Mouse (Mus musculus): Measurements from ENCODE around the gene Zfp706. TPM values are rescaled to one million over a fixed set of nuclear protein-coding genes. Genes with fewer than 3 reads are reported as not detected.

The Zfp706 gene
- polyA plus RNA-seq, 1 experiment = 245 TPM

DNA sequence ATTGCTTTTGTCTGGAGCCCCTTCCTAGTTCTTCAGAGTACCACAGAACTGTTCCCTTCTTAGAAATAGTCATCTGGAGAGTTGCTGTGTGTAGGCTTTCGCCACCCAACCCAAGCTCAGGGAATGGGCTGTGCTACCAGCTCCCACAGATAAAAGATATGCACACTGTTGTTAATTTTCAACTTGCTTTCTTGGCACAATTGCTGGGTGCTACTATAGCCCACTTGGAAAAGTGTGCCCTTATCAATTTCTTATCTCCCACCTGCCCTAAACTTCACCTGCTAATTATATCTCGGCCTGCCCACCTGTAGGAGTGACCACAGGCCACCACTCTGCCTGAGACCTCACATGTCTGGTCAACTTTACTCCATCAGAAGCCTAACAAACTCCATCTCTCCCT lies 26.6 kb upstream of the Zfp706 start:
- no peaks in the 10 kb centered on the region for H3K9me3 ChIP-seq (replicated peaks; ENCODE audit: control insufficient read depth, insufficient read depth, low read length, poor library complexity, severe bottlenecking)
- peaks cover 1% of the 10 kb centered on the region for H3K4me1 ChIP-seq (ENCODE audit: control insufficient read depth, insufficient read depth, low read length)
- TF ChIP-seq CTCF (IDR thresholded peaks at IDR 0.05; ENCODE audit: low read depth, low read length) (no peak), EP300 (IDR thresholded peaks at IDR 0.05; ENCODE audit: insufficient read depth, low read depth, low read length) (no peak), POLR2A (IDR thresholded peaks at IDR 0.05; ENCODE audit: insufficient read depth, low read length) (no peak)
- no peaks in the 10 kb centered on the region for H3K27me3 ChIP-seq (ENCODE audit: control insufficient read depth, insufficient read depth, low read length, poor library complexity, severe bottlenecking)
- H3K9ac ChIP-seq (ENCODE audit: low read depth, poor library complexity, severe bottlenecking) = no peak overlapping the region
- no peak overlapping the region for H3K27ac ChIP-seq (ENCODE audit: insufficient read depth, low read length)
- no peaks in the 10 kb centered on the region for H3K36me3 ChIP-seq (ENCODE audit: control insufficient read depth, insufficient read depth, low read length, poor library complexity, severe bottlenecking)
- H3K4me3 ChIP-seq (ENCODE audit: low read depth, low read length) = no peak overlapping the region

DNA sequence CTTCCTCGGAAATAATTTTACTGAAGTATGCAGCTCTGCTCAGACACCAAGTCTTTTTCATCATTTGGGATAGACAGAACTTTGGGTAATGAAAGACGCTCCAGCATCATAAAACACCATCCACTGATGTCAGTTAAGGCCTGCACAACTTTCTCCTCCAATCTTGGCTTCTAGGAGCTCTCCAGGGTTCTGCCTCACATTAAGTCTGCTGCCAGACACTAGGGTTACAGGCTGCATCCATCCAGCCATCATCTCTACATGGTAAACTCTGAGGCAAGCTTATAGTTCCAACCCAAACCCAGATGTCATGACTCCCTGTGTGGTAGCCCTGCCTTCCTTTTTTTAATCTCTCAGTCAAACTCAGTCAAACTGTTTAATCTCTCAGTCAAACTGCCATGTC lies 25.9 kb upstream of the Zfp706 start:
- Histone ChIP-seq H3K4me1 (ENCODE audit: control insufficient read depth, insufficient read depth, low read length) (peaks cover 1% of the 10 kb centered on the region), H3K9ac (ENCODE audit: low read depth, poor library complexity, severe bottlenecking) (no peak overlapping the region), H3K27me3 (ENCODE audit: control insufficient read depth, insufficient read depth, low read length, poor library complexity, severe bottlenecking) (no peaks in the 10 kb centered on the region), H3K9me3 (replicated peaks; ENCODE audit: control insufficient read depth, insufficient read depth, low read length, poor library complexity, severe bottlenecking) (no peaks in the 10 kb centered on the region), H3K27ac (ENCODE audit: insufficient read depth, low read length) (no peak overlapping the region), H3K4me3 (ENCODE audit: low read depth, low read length) (no peak overlapping the region), H3K36me3 (ENCODE audit: control insufficient read depth, insufficient read depth, low read length, poor library complexity, severe bottlenecking) (no peaks in the 10 kb centered on the region)
- TF ChIP-seq EP300 (IDR thresholded peaks at IDR 0.05; ENCODE audit: insufficient read depth, low read depth, low read length) (no peak), POLR2A (IDR thresholded peaks at IDR 0.05; ENCODE audit: insufficient read depth, low read length) (no peak), CTCF (IDR thresholded peaks at IDR 0.05; ENCODE audit: low read depth, low read length) (no peak)

DNA sequence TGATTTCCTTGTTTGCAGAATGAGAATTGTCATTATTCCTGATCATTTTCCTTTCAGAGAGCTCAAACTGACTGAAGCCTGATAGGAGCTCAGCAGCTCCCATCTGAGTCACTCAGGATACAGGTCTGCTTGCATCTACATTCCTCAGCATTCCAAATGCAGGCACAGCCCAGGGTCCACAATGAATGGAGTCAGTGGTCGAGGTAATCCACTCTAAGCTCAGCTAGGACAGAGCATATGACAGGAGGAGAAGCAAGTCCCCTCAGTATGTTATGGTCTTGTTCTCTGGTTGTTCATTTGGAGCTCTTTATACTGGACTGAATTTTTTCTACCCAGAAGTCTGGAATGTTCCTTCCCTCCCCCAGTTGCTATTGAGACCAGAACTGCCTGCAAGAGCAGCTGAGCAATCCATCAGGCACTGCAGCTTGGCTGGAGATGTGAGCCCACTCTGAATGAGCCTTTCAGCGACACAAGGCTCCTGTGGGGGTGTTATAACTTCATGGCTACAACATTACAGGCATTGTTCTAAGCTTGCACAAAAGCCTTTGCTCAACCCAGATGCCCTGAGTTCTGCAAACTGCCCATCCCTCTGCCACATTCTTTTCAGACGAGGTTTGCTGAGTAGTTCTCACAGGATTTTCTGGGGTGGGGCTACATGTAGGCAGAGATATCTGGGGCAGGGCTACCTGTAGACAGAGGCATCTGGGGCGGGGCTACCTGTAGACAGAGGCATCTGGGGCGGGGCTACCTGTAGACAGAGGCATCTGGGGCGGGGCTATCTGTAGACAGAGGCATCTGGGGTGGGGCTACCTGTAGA lies 24.0 kb upstream of the Zfp706 start:
- no peak overlapping the region; the same call in 1 of the 2 replicates for H3K27ac ChIP-seq (ENCODE audit: insufficient read depth, low read length)
- H3K9me3 ChIP-seq (replicated peaks; ENCODE audit: control insufficient read depth, insufficient read depth, low read length, poor library complexity, severe bottlenecking) = no peaks in the 10 kb centered on the region
- no peaks in the 10 kb centered on the region for H3K36me3 ChIP-seq (ENCODE audit: control insufficient read depth, insufficient read depth, low read length, poor library complexity, severe bottlenecking)
- peaks cover 1% of the 10 kb centered on the region for H3K4me1 ChIP-seq (ENCODE audit: control insufficient read depth, insufficient read depth, low read length)
- no peak overlapping the region for H3K9ac ChIP-seq (ENCODE audit: low read depth, poor library complexity, severe bottlenecking)
- H3K4me3 ChIP-seq (ENCODE audit: low read depth, low read length) = no peak overlapping the region
- TF ChIP-seq POLR2A (IDR thresholded peaks at IDR 0.05; ENCODE audit: insufficient read depth, low read length) = no peak
- no peak for TF ChIP-seq CTCF (IDR thresholded peaks at IDR 0.05; ENCODE audit: low read depth, low read length)
- no peak for TF ChIP-seq EP300 (IDR thresholded peaks at IDR 0.05; ENCODE audit: insufficient read depth, low read depth, low read length)
- no peaks in the 10 kb centered on the region for H3K27me3 ChIP-seq (ENCODE audit: control insufficient read depth, insufficient read depth, low read length, poor library complexity, severe bottlenecking)

DNA sequence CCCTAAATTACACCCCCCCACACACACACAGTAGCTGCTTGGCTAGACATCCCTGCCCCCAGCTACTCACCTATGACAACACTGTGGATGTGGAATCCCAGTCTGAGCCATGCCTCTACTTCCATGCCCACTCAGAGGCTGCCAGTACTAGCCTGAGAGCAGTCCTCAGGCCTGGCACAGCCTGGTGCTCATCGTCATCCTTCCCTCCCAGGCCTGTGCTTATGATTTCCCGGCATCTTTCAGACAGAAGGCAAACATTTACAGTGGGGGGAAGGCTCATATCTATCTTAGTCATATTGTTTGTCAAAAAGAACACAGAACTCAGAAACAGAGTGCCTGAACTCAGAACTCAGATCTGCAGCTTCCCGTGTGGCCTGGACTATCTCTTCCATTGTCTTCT lies 23.4 kb upstream of the Zfp706 start:
- TF ChIP-seq CTCF (IDR thresholded peaks at IDR 0.05; ENCODE audit: low read depth, low read length) (no peak), EP300 (IDR thresholded peaks at IDR 0.05; ENCODE audit: insufficient read depth, low read depth, low read length) (no peak), POLR2A (IDR thresholded peaks at IDR 0.05; ENCODE audit: insufficient read depth, low read length) (no peak)
- Histone ChIP-seq H3K4me3 (ENCODE audit: low read depth, low read length) (no peak overlapping the region), H3K27ac (ENCODE audit: insufficient read depth, low read length) (no peak overlapping the region), H3K4me1 (ENCODE audit: control insufficient read depth, insufficient read depth, low read length) (peaks cover 1% of the 10 kb centered on the region), H3K9me3 (replicated peaks; ENCODE audit: control insufficient read depth, insufficient read depth, low read length, poor library complexity, severe bottlenecking) (no peaks in the 10 kb centered on the region), H3K9ac (ENCODE audit: low read depth, poor library complexity, severe bottlenecking) (no peak overlapping the region), H3K36me3 (ENCODE audit: control insufficient read depth, insufficient read depth, low read length, poor library complexity, severe bottlenecking) (no peaks in the 10 kb centered on the region), H3K27me3 (ENCODE audit: control insufficient read depth, insufficient read depth, low read length, poor library complexity, severe bottlenecking) (no peaks in the 10 kb centered on the region)

DNA sequence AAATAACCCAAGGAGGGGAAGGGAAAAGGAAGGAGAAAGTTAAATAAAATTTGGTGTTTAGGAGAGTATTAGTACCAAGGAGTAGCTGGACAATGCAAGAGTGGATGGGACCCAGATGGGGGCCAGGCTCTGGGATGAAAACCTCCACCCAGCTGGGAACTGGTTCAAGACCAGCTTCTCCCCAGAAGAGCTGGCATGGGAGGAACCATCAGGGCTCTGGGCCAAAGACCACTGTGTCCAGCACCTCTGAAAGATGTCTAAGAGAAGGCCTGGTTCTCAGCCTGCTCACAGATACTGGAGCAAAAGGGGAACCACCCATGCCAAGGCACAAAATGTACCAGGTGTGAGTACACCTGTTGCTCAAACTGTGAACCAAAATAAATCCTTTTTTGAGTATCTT lies 20.4 kb upstream of the Zfp706 start:
- Histone ChIP-seq H3K4me1 (ENCODE audit: control insufficient read depth, insufficient read depth, low read length) (peaks cover 1% of the 10 kb centered on the region), H3K36me3 (ENCODE audit: control insufficient read depth, insufficient read depth, low read length, poor library complexity, severe bottlenecking) (no peaks in the 10 kb centered on the region), H3K9me3 (replicated peaks; ENCODE audit: control insufficient read depth, insufficient read depth, low read length, poor library complexity, severe bottlenecking) (no peaks in the 10 kb centered on the region), H3K9ac (ENCODE audit: low read depth, poor library complexity, severe bottlenecking) (no peak overlapping the region), H3K27ac (ENCODE audit: insufficient read depth, low read length) (no peak overlapping the region), H3K4me3 (ENCODE audit: low read depth, low read length) (no peak overlapping the region), H3K27me3 (ENCODE audit: control insufficient read depth, insufficient read depth, low read length, poor library complexity, severe bottlenecking) (no peaks in the 10 kb centered on the region)
- TF ChIP-seq CTCF (IDR thresholded peaks at IDR 0.05; ENCODE audit: low read depth, low read length) (no peak), EP300 (IDR thresholded peaks at IDR 0.05; ENCODE audit: insufficient read depth, low read depth, low read length) (no peak), POLR2A (IDR thresholded peaks at IDR 0.05; ENCODE audit: insufficient read depth, low read length) (no peak)

DNA sequence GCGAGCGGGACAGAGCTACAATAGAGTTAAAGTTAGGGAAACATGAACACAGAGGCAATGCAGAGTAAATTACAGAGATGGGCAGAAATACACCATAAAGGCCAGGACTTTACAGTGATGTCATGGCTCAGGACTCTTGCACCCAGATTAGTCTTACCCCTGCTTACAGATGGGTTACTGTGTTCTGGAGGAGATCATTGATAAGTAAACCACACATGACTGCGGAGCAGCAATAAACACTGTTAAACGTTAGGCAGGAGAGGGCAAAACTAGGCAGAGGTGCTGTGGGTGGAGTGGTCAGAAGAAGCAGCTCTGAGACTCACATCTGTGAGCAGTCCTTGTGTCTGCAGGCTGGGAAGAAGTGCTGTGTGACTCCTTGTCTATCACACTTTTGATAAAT lies 18.9 kb upstream of the Zfp706 start:
- TF ChIP-seq CTCF (IDR thresholded peaks at IDR 0.05; ENCODE audit: low read depth, low read length) = no peak
- TF ChIP-seq POLR2A (IDR thresholded peaks at IDR 0.05; ENCODE audit: insufficient read depth, low read length) = no peak
- no peak for TF ChIP-seq EP300 (IDR thresholded peaks at IDR 0.05; ENCODE audit: insufficient read depth, low read depth, low read length)
- no peaks in the 10 kb centered on the region for H3K36me3 ChIP-seq (ENCODE audit: control insufficient read depth, insufficient read depth, low read length, poor library complexity, severe bottlenecking)
- no peak overlapping the region for H3K4me3 ChIP-seq (ENCODE audit: low read depth, low read length)
- H3K4me1 ChIP-seq (ENCODE audit: control insufficient read depth, insufficient read depth, low read length) = no peaks in the 10 kb centered on the region
- H3K27ac ChIP-seq (ENCODE audit: insufficient read depth, low read length) = no peak overlapping the region
- no peak overlapping the region for H3K9ac ChIP-seq (ENCODE audit: low read depth, poor library complexity, severe bottlenecking)
- H3K9me3 ChIP-seq (replicated peaks; ENCODE audit: control insufficient read depth, insufficient read depth, low read length, poor library complexity, severe bottlenecking) = no peaks in the 10 kb centered on the region; the same call in 1 of the 2 replicates
- no peaks in the 10 kb centered on the region for H3K27me3 ChIP-seq (ENCODE audit: control insufficient read depth, insufficient read depth, low read length, poor library complexity, severe bottlenecking)

Measured in ES-Bruce4 (cell line).